Mouse (Mus musculus) cortical plate, adult 2 months (tissue): ENCODE measurements at regions not wholly inside any gene's neighbourhood (a gene's known extent, or its start where the extent isn't known, plus 50 kb on each side); places are given as distances from the start of the nearest gene placed in this dataset.

Experiments
- H3K27ac ChIP-seq: fragments of 200-500 bp; 2 replicates; pipeline ENCODE4 v1.5.1; 2012; ENCODE audit warnings: low read length, control low read depth, inconsistent platforms; ENCODE audit not compliant: insufficient read depth
- H3K4me1 ChIP-seq: fragments of 200-500 bp; 2 replicates; pipeline ENCODE4 v1.6.1; 2011; ENCODE audit warnings: low read length; ENCODE audit not compliant: control insufficient read depth, insufficient read depth
- H3K4me3 ChIP-seq: fragments of 200-500 bp; 2 replicates; pipeline ENCODE4 v1.5.1; 2011; ENCODE audit warnings: mild to moderate bottlenecking, low read length, control low read depth; ENCODE audit not compliant: insufficient read depth
- CTCF ChIP-seq: fragments of 200-500 bp; IDR thresholded peaks from 2 replicates; pipeline ENCODE4 v1.5.1; 2011; ENCODE audit warnings: mild to moderate bottlenecking, control low read depth, low read length; ENCODE audit not compliant: insufficient read depth; ENCODE audit errors: extremely low read depth
- POLR2A ChIP-seq: fragments of 200-500 bp; IDR thresholded peaks from 2 replicates; pipeline ENCODE4 v1.6.1; 2011; ENCODE audit warnings: mild to moderate bottlenecking, low read length, control low read depth; ENCODE audit not compliant: insufficient read depth; ENCODE audit errors: extremely low read depth

DNA sequence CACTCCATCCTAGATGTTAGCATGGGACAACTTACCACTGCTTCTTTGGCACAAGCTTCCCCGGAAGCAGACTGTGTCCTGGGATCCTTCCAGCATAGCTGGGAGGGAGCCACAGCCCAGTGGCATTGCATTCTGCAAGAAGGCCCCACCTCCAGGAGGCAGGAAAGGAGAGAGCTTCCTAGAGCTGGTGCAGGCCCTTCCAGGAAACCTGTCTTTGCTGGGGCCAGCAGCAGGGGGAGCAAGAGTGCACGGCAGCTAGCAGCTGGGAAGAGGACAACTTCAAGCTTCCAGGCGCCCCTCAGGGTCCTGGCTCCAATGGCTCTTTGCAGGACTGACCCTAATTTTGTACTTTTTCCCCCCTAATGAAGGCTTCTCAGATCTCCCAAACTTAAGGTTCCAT is 115.4 kb upstream of the Sorcs3 start:
- TF ChIP-seq CTCF: peak; percentile 49
- TF ChIP-seq POLR2A: no peak
- Histone ChIP-seq H3K27ac (no peak overlapping the region), H3K4me1 (no peaks in the 10 kb centered on the region), H3K4me3 (no peak overlapping the region)

DNA sequence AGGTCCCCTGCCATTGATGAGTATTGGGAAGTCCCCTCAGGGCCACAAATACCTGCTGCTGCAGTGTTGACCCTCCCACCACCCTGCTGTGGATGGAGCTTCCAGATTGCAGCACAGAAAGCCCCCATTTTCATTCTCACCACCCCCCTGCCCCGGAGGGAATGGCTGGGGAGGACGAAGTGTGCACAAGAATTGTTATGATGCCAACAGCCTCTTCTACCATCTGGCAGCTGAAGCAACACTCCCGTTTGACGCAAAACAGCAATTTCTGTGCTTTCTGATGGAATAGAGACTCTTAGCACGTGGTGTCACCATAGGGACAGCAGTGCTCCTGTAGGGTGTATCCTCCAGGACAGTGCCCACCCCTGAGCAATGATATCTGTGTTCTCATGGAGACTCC is 108.5 kb upstream of the Sorcs3 start:
- TF ChIP-seq CTCF (no peak), POLR2A (no peak)
- peak overlapping the region; percentile 36; the same call in 1 of the 2 replicates for H3K27ac ChIP-seq
- no peak overlapping the region for H3K4me3 ChIP-seq
- H3K4me1 ChIP-seq: peaks cover 5% of the 10 kb centered on the region

DNA sequence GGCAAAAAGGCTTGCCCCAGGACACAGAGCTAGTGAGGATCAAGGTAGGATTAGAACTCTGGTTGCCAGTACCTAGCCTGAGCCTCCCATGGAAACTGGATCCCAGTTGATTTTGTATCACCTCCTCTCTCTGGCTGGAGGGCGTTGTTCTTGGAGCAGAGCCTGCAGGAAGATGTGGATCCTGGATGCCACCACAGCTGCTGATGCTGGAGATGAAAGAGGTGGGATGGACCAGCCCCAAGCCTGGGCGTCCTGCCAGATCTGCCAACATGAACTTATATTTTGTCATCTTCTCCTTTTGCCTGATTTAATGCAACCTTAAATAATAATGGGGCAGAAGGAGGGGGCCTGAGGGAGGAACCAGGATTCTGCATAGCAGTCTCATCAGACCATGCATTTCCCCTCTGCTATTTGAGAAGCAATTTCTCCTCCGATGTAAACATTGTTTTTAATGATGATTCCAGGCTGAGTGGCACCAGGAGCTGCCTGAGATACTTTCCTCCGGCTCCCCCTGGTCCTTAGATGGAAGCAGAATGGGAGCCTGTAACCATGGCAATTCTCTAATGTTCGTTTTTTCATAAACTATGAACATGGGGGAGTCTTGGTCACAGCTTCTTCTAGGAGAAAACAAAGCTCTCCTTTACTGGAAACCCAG is 107.8 kb upstream of the Sorcs3 start:
- peaks cover 5% of the 10 kb centered on the region for H3K4me1 ChIP-seq
- H3K4me3 ChIP-seq: no peak overlapping the region
- H3K27ac ChIP-seq: peak overlapping the region; percentile 36; the same call in 1 of the 2 replicates
- TF ChIP-seq POLR2A (no peak), CTCF (no peak)

DNA sequence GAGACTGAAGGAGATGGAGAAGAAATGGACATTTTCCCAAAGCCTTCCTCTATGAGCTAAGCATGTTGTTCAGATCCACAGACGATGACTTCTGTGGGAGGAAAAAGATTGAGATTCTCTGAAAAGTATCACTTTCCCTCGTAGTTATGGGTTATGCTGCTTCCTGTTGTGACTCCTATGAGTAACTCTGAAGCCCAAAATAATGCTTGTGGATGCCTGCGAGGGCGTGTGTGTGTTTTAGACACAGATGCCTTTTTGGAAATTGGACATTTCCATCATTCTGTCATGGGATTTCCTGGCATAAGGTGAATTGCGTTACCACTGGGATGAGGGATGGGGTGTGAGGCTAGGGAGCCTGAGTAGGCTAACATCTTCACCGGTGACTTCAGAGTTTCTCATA is 104.8 kb upstream of the Sorcs3 start:
- no peak for TF ChIP-seq POLR2A
- TF ChIP-seq CTCF: no peak
- H3K27ac ChIP-seq: no peak overlapping the region
- peaks cover 5% of the 10 kb centered on the region for H3K4me1 ChIP-seq
- H3K4me3 ChIP-seq: no peak overlapping the region

DNA sequence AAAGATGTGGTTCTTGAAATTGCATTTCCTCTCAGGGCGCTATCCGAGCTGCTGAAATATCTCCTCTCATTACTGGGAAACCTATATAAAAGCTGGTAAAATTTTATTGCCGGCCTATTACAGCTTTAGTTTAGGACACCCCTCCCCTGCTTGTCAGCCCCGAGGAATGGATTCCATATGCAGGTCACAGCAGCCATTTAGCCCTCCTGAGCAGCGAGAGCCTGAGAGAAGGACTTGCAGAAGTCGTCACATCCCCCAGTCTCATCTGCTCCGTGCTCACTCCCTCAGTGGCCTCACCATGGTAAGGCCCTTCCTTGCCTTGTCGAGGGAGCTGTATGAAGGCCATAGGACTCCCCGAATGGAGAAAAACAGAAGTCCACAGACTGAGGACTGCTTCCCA is 90.7 kb upstream of the Sorcs3 start:
- H3K4me3 ChIP-seq: no peak overlapping the region
- TF ChIP-seq POLR2A: no peak
- TF ChIP-seq CTCF: no peak
- no peak overlapping the region for H3K27ac ChIP-seq
- H3K4me1 ChIP-seq: no peaks in the 10 kb centered on the region

DNA sequence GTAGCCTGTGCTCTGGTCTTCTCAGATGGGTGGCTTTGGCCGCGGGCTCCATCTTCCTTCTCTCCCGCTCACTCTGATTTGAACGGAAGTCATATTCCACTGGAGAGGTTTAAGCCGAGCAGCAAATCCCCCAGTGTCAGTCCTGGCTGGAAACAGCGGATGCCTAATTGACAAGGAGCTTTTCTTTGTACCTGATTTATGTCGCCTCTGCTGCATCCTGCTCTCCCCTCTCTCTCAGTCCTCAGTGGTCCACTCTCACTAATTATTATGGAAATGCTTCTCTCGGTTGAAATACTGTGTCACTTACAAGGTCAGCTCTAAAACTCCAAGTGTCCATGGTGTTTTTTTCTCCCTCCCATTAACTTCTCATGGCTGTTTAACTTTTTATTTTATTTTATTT is 90.1 kb upstream of the Sorcs3 start:
- no peak overlapping the region for H3K27ac ChIP-seq
- no peak for TF ChIP-seq CTCF
- TF ChIP-seq POLR2A: no peak
- H3K4me3 ChIP-seq: no peak overlapping the region
- no peaks in the 10 kb centered on the region for H3K4me1 ChIP-seq

DNA sequence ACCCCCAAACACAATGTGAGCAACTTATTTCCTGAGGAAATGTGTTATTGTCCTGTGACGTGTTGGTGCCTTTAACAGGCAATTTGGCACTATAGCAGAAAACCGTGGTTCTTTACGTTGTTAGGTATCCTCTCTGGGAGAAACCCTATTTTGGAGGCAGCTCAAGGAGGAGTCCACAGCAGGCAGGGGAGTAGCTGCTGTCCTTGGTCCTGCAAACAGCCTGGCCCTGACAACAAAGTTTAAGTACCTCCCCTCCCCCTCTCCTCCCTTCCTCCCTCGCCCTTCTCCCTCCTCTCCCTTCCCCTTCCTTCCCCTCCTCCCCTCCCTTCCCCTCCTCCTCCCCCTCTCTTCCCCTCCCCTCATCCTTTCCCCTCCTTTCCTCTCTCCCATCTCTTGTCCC is 89.1 kb upstream of the Sorcs3 start:
- H3K4me3 ChIP-seq: no peak overlapping the region
- no peak overlapping the region for H3K27ac ChIP-seq
- TF ChIP-seq POLR2A (no peak), CTCF (no peak)
- no peaks in the 10 kb centered on the region for H3K4me1 ChIP-seq

DNA sequence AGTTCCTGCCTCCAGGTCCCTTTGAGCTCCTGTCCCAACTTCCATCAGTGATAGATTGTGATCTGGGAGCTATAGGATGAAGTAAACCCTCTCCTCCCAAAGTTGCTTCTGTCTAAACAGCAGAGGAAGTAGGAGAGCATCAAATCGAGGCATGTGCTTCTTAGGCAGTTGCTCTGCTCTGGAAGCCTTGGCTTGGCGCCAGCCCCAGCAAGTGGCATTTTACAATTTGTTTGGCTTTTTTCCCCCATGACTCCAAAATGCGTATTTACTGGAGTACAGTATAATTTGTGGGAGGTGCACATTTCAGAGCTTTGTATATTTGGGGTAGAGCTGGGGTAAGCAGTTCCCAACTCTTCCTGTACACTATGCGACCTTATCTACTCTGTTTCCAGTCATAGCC is 88.2 kb upstream of the Sorcs3 start:
- no peak for TF ChIP-seq POLR2A
- TF ChIP-seq CTCF: no peak
- Histone ChIP-seq H3K4me3 (no peak overlapping the region), H3K4me1 (no peaks in the 10 kb centered on the region), H3K27ac (no peak overlapping the region)

DNA sequence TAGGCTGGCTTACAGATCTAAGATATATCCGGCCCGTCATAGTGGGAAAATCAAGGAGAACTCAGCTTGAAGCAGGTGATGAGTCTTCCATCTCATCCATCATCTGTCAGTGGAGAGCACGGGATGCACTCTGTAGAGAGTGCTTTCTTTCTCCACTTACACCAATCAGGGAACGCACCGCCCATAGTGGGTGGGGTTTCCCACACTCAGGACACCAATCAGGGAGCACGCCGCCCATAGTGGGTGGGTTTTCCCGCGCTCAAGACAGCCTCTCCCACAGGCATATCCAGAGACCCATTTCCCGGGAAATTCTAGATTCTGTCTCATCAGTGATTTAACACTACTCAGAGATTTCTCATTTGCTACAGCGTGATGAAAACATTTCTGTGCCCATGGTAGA is 83.5 kb upstream of the Sorcs3 start:
- no peak overlapping the region for H3K4me3 ChIP-seq
- no peaks in the 10 kb centered on the region for H3K4me1 ChIP-seq
- TF ChIP-seq POLR2A (no peak), CTCF (no peak)
- no peak overlapping the region for H3K27ac ChIP-seq

DNA sequence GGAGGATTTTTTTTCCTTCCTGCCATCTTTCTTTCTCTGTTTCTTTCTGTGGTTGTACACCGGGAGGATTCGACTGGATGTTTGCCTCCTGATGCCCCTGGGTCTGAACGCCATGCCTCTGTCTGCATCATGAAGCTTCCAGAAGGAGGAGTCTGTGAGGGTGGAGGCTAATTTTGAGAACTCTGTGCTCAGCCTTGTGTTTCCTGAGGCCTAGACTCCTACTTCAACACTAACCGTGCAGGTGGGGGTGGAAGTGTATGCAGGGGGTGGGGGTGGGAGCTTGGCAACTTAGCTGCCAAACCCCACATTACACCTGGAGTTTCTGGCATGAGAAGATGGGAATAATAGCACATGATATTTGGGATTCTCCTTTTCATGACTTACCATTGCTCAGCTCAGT is 82.0 kb upstream of the Sorcs3 start:
- no peaks in the 10 kb centered on the region for H3K4me1 ChIP-seq
- no peak overlapping the region for H3K4me3 ChIP-seq
- no peak for TF ChIP-seq CTCF
- no peak for TF ChIP-seq POLR2A
- H3K27ac ChIP-seq: no peak overlapping the region
